Mouse (Mus musculus): Measurements from ENCODE around the gene Krt82. TPM values are rescaled to one million over a fixed set of nuclear protein-coding genes. Genes with fewer than 3 reads are reported as not detected.
A peak's percentile ranks its signal among the peaks of the same experiment; 100 is the strongest.

Gene Krt82
- polyA plus RNA-seq (2015; fragmentation: Nextera tagmentation; extraction: Ambion mirVana), result not detected in 2 replicates

DNA sequence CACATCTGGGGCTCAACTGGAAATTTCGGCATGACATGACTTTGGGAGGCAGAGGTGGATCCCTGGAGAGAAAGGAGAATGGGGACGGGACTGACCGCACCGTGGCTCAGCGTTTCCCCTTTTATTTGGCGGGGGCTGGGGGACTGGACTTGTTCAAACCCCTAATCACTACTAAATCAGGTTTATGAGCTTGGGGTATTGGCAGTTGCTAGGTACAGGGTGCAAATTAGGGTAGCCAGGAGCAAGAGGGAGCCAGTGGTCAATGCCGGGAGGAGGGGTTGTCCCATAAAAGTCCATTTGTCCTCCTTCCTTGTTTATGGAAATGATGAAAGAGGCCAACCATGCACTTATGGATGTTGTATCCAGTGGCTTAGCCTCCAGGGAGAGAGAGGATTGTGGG is at the start of gene Krt82:
TSS of gene Krt82 (minus strand) at position 101 of the 400 bp plus-strand sequence.
- 83% methylated on average over 7 of the region's 7 CpGs for WGBS
- Histone ChIP-seq H3K27me3 (replicated peaks; ENCODE audit: control insufficient read depth, insufficient read depth, low read length) (no peaks in the 10 kb centered on the region; the same call in 1 of the 2 replicates), H3K36me3 (ENCODE audit: control insufficient read depth, insufficient read depth) (no peaks in the 10 kb centered on the region), H3K4me1 (replicated peaks; ENCODE audit: control insufficient read depth, insufficient read depth, low read length) (no peaks in the 10 kb centered on the region), H3K4me2 (replicated peaks; ENCODE audit: low read depth) (no peak within 1 kb of the TSS), H3K4me3 (ENCODE audit: low read depth, low read length) (no peak within 1 kb of the TSS), H3K9me3 (ENCODE audit: control insufficient read depth) (no peaks in the 10 kb centered on the region), H3K27ac (ENCODE audit: low read depth, low read length) (no peak within 1 kb of the TSS), H3K9ac (ENCODE audit: low read depth, low read length) (no peak within 1 kb of the TSS)
- TF ChIP-seq CTCF (IDR thresholded peaks at IDR 0.05; ENCODE audit: low read depth), result no peak
- no peak for ATAC-seq

DNA sequence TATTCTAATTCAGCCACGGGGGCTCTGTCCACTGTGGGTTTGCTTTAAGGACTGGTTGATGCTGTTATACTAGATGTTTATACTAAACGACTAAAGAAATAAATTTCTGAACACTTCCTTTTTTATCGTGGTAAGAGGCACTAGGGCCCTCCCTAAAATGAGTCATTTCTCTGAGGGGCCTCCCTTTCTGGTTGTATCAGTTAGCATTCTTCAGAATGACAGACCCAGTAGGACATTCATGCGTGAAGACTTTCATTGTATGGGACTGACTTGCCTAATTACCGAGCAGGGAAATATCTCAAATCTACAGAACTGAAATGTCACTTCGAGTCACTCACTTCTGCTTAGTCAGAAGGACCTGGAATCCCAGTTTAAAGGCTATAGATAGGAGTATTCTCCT is 48.7 kb upstream of the Krt82 start:
- no peak for ATAC-seq
- H3K27me3 ChIP-seq (replicated peaks; ENCODE audit: control insufficient read depth, insufficient read depth, low read length), result no peaks in the 10 kb centered on the region
- H3K27ac ChIP-seq (ENCODE audit: low read depth, low read length), result no peak overlapping the region
- no peak overlapping the region for H3K4me3 ChIP-seq (ENCODE audit: low read depth, low read length)
- H3K9me3 ChIP-seq (ENCODE audit: control insufficient read depth), result no peaks in the 10 kb centered on the region
- no peak overlapping the region for H3K9ac ChIP-seq (ENCODE audit: low read depth, low read length)
- 29% methylated on average over 6 of the region's 6 CpGs for WGBS
- H3K4me2 ChIP-seq (replicated peaks; ENCODE audit: low read depth), result no peak overlapping the region
- no peak for TF ChIP-seq CTCF (IDR thresholded peaks at IDR 0.05; ENCODE audit: low read depth)
- no peaks in the 10 kb centered on the region for H3K4me1 ChIP-seq (replicated peaks; ENCODE audit: control insufficient read depth, insufficient read depth, low read length)
- H3K36me3 ChIP-seq (ENCODE audit: control insufficient read depth, insufficient read depth), result no peaks in the 10 kb centered on the region

DNA sequence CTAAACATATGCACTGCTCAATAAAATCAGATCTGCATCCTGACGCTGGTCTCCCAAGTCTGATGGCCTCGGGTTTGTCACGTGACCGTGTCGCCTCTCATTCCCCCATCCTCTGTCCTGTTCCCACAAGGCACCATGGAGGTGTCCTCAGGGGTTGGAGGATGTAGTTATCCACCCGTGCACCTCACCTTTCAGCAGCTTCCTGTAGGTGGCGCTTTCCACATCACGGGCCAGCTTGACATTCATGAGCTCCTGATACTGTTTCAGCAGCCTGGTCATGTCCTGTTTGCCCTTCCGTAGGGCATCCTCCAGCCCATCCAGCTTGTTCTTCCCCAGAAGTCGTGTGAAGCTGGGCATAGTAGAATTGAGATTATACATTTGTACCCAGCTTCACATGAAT is 37.7 kb upstream of the Krt82 start:
- H3K9ac ChIP-seq (ENCODE audit: low read depth, low read length), result no peak overlapping the region
- TF ChIP-seq CTCF (IDR thresholded peaks at IDR 0.05; ENCODE audit: low read depth), result peak; percentile 53
- no peaks in the 10 kb centered on the region for H3K27me3 ChIP-seq (replicated peaks; ENCODE audit: control insufficient read depth, insufficient read depth, low read length)
- ATAC-seq, result no peak
- WGBS, result 71% methylated on average over 10 of the region's 10 CpGs
- no peak overlapping the region for H3K4me3 ChIP-seq (ENCODE audit: low read depth, low read length)
- H3K4me2 ChIP-seq (replicated peaks; ENCODE audit: low read depth), result no peak overlapping the region
- H3K27ac ChIP-seq (ENCODE audit: low read depth, low read length), result no peak overlapping the region
- no peaks in the 10 kb centered on the region for H3K4me1 ChIP-seq (replicated peaks; ENCODE audit: control insufficient read depth, insufficient read depth, low read length)
- no peaks in the 10 kb centered on the region for H3K36me3 ChIP-seq (ENCODE audit: control insufficient read depth, insufficient read depth)
- H3K9me3 ChIP-seq (ENCODE audit: control insufficient read depth), result no peaks in the 10 kb centered on the region

DNA sequence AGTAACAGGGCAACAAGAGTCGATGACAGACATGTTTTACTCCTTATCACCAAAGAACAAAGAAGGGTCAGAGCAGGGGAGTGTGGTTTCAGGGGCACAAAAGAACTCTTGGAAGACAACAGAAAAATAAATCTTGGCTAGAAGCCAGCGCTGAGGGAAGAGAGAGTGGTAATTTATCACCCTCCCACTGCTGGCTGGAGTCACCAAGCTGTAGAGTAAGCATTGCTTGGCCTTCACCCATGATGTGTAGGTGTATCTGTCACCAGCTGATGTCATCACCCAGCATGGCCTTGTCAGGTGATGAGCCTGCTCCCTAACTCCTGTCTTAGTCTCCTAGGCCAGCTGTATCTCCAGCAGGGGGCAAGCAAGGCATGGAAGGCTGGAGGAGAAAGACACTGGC is 34.0 kb upstream of the Krt82 start:
- ATAC-seq, result no peak
- Histone ChIP-seq H3K36me3 (ENCODE audit: control insufficient read depth, insufficient read depth) (no peaks in the 10 kb centered on the region), H3K9me3 (ENCODE audit: control insufficient read depth) (no peaks in the 10 kb centered on the region), H3K4me1 (replicated peaks; ENCODE audit: control insufficient read depth, insufficient read depth, low read length) (no peaks in the 10 kb centered on the region), H3K9ac (ENCODE audit: low read depth, low read length) (no peak overlapping the region), H3K4me2 (replicated peaks; ENCODE audit: low read depth) (no peak overlapping the region), H3K4me3 (ENCODE audit: low read depth, low read length) (no peak overlapping the region), H3K27ac (ENCODE audit: low read depth, low read length) (no peak overlapping the region), H3K27me3 (replicated peaks; ENCODE audit: control insufficient read depth, insufficient read depth, low read length) (no peaks in the 10 kb centered on the region)
- TF ChIP-seq CTCF (IDR thresholded peaks at IDR 0.05; ENCODE audit: low read depth), result peak; percentile 65
- WGBS, result 37% methylated on average over 2 of the region's 2 CpGs

DNA sequence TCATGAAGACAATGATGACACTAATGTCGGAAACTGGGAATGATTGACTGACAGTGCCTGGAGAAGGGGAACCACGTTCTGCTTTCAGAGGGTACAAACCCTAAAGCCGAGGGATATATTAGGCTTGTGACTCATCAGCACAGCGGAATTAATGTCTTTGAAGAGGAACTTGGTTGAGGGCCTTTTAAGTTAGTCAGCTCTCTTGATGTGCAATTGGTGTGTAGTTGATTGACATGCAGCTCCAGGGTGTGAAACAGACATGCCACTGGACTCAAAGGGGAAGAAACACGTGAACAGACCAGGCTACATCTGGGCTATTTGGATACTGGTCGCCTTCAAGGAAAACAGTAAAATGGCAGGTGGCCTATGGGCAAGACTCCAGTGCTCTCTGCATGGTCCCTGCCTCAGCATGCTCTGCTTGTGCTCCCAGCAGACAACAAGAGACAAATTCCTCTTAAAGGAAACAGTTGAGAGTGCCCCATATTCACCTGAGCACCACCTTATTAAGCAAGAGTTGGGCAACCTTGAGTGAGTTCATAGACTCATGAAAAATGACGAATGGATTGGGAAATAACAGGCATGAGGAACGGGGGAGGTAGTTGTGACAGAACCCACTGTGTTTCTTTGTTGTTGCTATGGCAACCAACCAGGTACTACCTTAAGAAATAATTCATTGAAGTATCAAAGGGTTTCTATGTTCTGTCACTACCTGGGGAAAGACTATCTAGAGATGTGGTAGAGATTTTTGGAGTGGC is 32.9 kb upstream of the Krt82 start:
- TF ChIP-seq CTCF (IDR thresholded peaks at IDR 0.05; ENCODE audit: low read depth), result no peak
- Histone ChIP-seq H3K36me3 (ENCODE audit: control insufficient read depth, insufficient read depth) (no peaks in the 10 kb centered on the region), H3K4me3 (ENCODE audit: low read depth, low read length) (no peak overlapping the region), H3K9ac (ENCODE audit: low read depth, low read length) (no peak overlapping the region), H3K4me2 (replicated peaks; ENCODE audit: low read depth) (no peak overlapping the region), H3K4me1 (replicated peaks; ENCODE audit: control insufficient read depth, insufficient read depth, low read length) (no peaks in the 10 kb centered on the region), H3K27ac (ENCODE audit: low read depth, low read length) (no peak overlapping the region), H3K9me3 (ENCODE audit: control insufficient read depth) (no peaks in the 10 kb centered on the region), H3K27me3 (replicated peaks; ENCODE audit: control insufficient read depth, insufficient read depth, low read length) (no peaks in the 10 kb centered on the region)
- 82% methylated on average over 8 of the region's 8 CpGs for WGBS
- no peak for ATAC-seq

DNA sequence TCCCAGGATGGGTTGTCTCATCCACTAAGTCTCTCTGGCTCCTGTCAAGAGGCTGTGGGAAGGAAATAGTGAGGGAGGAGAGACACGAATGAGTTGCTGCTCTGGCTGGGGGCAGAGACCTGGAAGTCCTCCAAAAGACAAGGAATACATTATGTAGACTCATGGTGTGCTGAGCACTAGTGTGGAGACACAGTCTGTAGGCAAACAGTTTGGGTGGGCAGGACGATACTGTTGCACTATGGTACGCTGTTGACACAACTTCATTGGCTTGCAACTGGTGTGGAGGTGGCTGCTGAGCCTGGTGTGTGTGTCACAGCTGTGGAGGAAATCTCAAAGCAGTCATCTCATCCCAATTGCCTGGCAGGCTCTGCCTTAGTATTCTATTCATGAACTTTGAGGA is 31.2 kb upstream of the Krt82 start:
- Histone ChIP-seq H3K27me3 (replicated peaks; ENCODE audit: control insufficient read depth, insufficient read depth, low read length) (no peaks in the 10 kb centered on the region), H3K4me2 (replicated peaks; ENCODE audit: low read depth) (no peak overlapping the region), H3K36me3 (ENCODE audit: control insufficient read depth, insufficient read depth) (no peaks in the 10 kb centered on the region), H3K9me3 (ENCODE audit: control insufficient read depth) (no peaks in the 10 kb centered on the region), H3K4me3 (ENCODE audit: low read depth, low read length) (no peak overlapping the region), H3K27ac (ENCODE audit: low read depth, low read length) (no peak overlapping the region), H3K4me1 (replicated peaks; ENCODE audit: control insufficient read depth, insufficient read depth, low read length) (no peaks in the 10 kb centered on the region), H3K9ac (ENCODE audit: low read depth, low read length) (no peak overlapping the region)
- WGBS, result 74% methylated on average over 3 of the region's 3 CpGs
- no peak for TF ChIP-seq CTCF (IDR thresholded peaks at IDR 0.05; ENCODE audit: low read depth)
- no peak for ATAC-seq
